Mouse (Mus musculus) heart, embryonic 11.5 days (tissue): ENCODE measurements around the gene Nrip2. TPM values are rescaled to one million over a fixed set of nuclear protein-coding genes. Genes with fewer than 3 reads are reported as not detected.

Experiments used
- ATAC-seq: fragments of 200-750 bp; cut with Nextera tagmentation; replicated peaks from 2 replicates; pipeline ENCODE4 v1.8.0; 2017; ENCODE audit warnings: moderate library complexity; ENCODE audit not compliant: insufficient number of reproducible peaks, low FRiP score, low TSS enrichment
- H3K27ac ChIP-seq: fragments of 300-500 bp; sonication (generic); 2 replicates; pipeline ENCODE4 v1.5.1; 2014; ENCODE audit warnings: mild to moderate bottlenecking, low read depth, low read length
- H3K27me3 ChIP-seq: fragments of 300-500 bp; sonication (generic); 2 replicates; pipeline ENCODE4 v1.6.1; 2014; ENCODE audit warnings: mild to moderate bottlenecking, low read length, mixed read lengths; ENCODE audit not compliant: control insufficient read depth, insufficient read depth
- H3K36me3 ChIP-seq: fragments of 300-500 bp; sonication (generic); 2 replicates; pipeline ENCODE4 v1.6.1; 2014; ENCODE audit warnings: mild to moderate bottlenecking, low read length, moderate library complexity, mixed read lengths; ENCODE audit not compliant: control insufficient read depth, insufficient read depth
- H3K4me1 ChIP-seq: fragments of 300-500 bp; sonication (generic); 2 replicates; pipeline ENCODE4 v1.6.1; 2014; ENCODE audit warnings: low read length; ENCODE audit not compliant: control insufficient read depth, insufficient read depth
- H3K4me2 ChIP-seq: fragments of 300-500 bp; sonication (generic); 2 replicates; pipeline ENCODE4 v1.6.1; 2014; ENCODE audit warnings: mild to moderate bottlenecking, moderate library complexity
- H3K4me3 ChIP-seq: fragments of 300-500 bp; sonication (generic); 2 replicates; pipeline ENCODE4 v1.5.1; 2014; ENCODE audit warnings: low read depth, low read length
- H3K9ac ChIP-seq: fragments of 300-500 bp; sonication (generic); 2 replicates; pipeline ENCODE4 v1.6.1; 2014; ENCODE audit warnings: mild to moderate bottlenecking, low read depth, low read length, moderate library complexity
- H3K9me3 ChIP-seq: fragments of 300-500 bp; sonication (generic); replicated peaks from 2 replicates; pipeline ENCODE4 v1.6.1; 2016; ENCODE audit warnings: low read length; ENCODE audit not compliant: control insufficient read depth
- WGBS: fragments of 180-500 bp; shearing (Covaris S2); extraction: QIAGEN DNeasy Blood & Tissue Kit; methylation state at CpG from one replicate; pipeline ENCODE4 v1.1.7; 2014; ENCODE audit not compliant: insufficient replicate concordance; 5-methylcytosine and 5-hydroxymethylcytosine counted together
- polyA plus RNA-seq: library from polyadenylated mRNA; unstranded; fragments of >200 nt; fragmentation: Nextera tagmentation; extraction: Ambion mirVana; gene quantifications from 2 replicates; pipeline ENCODE4 v1.2.1, GENCODE M21; 2014

Gene Nrip2
- polyA plus RNA-seq, 1 experiment from 2014 or later = 1.9 TPM

- peaks cover 35% of the 10 kb centered on the region for H3K36me3 ChIP-seq
- ATAC-seq = no peak
- WGBS = 89% methylated on average over 7 of the region's 7 CpGs
Observed at GRCm38 (mm10) chr6:128408544-128409125, 9.5 kb downstream of the Nrip2 start.

GRCm38 (mm10) chr6:128410305-128410704 is 11.2 kb downstream of the Nrip2 start:
- Histone ChIP-seq H3K9ac (no peak overlapping the region), H3K27me3 (no peaks in the 10 kb centered on the region), H3K4me2 (no peak overlapping the region), H3K36me3 (peaks cover 35% of the 10 kb centered on the region), H3K4me1 (no peaks in the 10 kb centered on the region), H3K27ac (no peak overlapping the region), H3K4me3 (no peak overlapping the region), H3K9me3 (no peaks in the 10 kb centered on the region)
- ATAC-seq = no peak
- WGBS = 93% methylated on average over 13 of the region's 13 CpGs

More at GRCm38 (mm10) chr6:128408544-128409125, 9.5 kb downstream of the Nrip2 start:
- Histone ChIP-seq H3K4me3 (no peak overlapping the region), H3K4me2 (no peak overlapping the region), H3K9ac (no peak overlapping the region), H3K27me3 (no peaks in the 10 kb centered on the region), H3K27ac (no peak overlapping the region), H3K9me3 (no peaks in the 10 kb centered on the region), H3K4me1 (no peaks in the 10 kb centered on the region)

- no peaks in the 10 kb centered on the region for H3K27me3 ChIP-seq
- no peaks in the 10 kb centered on the region for H3K4me1 ChIP-seq
- H3K36me3 ChIP-seq = peaks cover 34% of the 10 kb centered on the region
- no peak overlapping the region for H3K9ac ChIP-seq
- no peak for ATAC-seq
- no peak overlapping the region for H3K4me3 ChIP-seq
- no peaks in the 10 kb centered on the region for H3K9me3 ChIP-seq
- H3K4me2 ChIP-seq = no peak overlapping the region
- no peak overlapping the region for H3K27ac ChIP-seq
- 16% methylated on average over 3 of the region's 3 CpGs for WGBS
Observed at GRCm38 (mm10) chr6:128411115-128411514, 12.0 kb downstream of the Nrip2 start.

- H3K36me3 ChIP-seq = peaks cover 9% of the 10 kb centered on the region
- no peak overlapping the region for H3K27ac ChIP-seq
- H3K4me1 ChIP-seq = 0 out of 2 replicates have a peak, but pooled peaks cover 4% of the 10 kb centered on the region
- no peaks in the 10 kb centered on the region for H3K27me3 ChIP-seq
- H3K4me3 ChIP-seq = no peak overlapping the region
- ATAC-seq = no peak
- H3K9me3 ChIP-seq = no peaks in the 10 kb centered on the region
- 86% methylated on average over 5 of the region's 5 CpGs for WGBS
- no peak overlapping the region for H3K4me2 ChIP-seq
- H3K9ac ChIP-seq = no peak overlapping the region
Observed at GRCm38 (mm10) chr6:128416169-128416568, 17.1 kb downstream of the Nrip2 start.

- Histone ChIP-seq H3K36me3 (peaks cover 2% of the 10 kb centered on the region; the same call in 1 of the 2 replicates), H3K4me3 (no peak overlapping the region), H3K27me3 (no peaks in the 10 kb centered on the region), H3K4me1 (0 out of 2 replicates have a peak, but pooled peaks cover 5% of the 10 kb centered on the region), H3K4me2 (no peak overlapping the region), H3K27ac (no peak overlapping the region), H3K9me3 (no peaks in the 10 kb centered on the region), H3K9ac (no peak overlapping the region)
- 82% methylated on average over 1 of the region's 1 CpGs for WGBS
- ATAC-seq = no peak
Observed at GRCm38 (mm10) chr6:128418076-128418475, 19.0 kb downstream of the Nrip2 start.

- H3K4me2 ChIP-seq = no peak overlapping the region
- H3K4me3 ChIP-seq = no peak overlapping the region
- WGBS = 73% methylated on average over 2 of the region's 2 CpGs
- H3K27me3 ChIP-seq = no peaks in the 10 kb centered on the region
- no peaks in the 10 kb centered on the region for H3K36me3 ChIP-seq
- no peak overlapping the region for H3K27ac ChIP-seq
- H3K9me3 ChIP-seq = no peaks in the 10 kb centered on the region
- H3K4me1 ChIP-seq = 0 out of 2 replicates have a peak, but pooled peaks cover 5% of the 10 kb centered on the region
- H3K9ac ChIP-seq = no peak overlapping the region
- no peak for ATAC-seq
Observed at GRCm38 (mm10) chr6:128421036-128421435, 21.9 kb downstream of the Nrip2 start.

GRCm38 (mm10) chr6:128421480-128421879 is 22.4 kb downstream of the Nrip2 start:
- H3K9ac ChIP-seq = no peak overlapping the region
- ATAC-seq = no peak
- 0 out of 2 replicates have a peak, but pooled peaks cover 5% of the 10 kb centered on the region for H3K4me1 ChIP-seq
- H3K4me3 ChIP-seq = no peak overlapping the region
- H3K36me3 ChIP-seq = no peaks in the 10 kb centered on the region
- H3K4me2 ChIP-seq = no peak overlapping the region
- no peaks in the 10 kb centered on the region for H3K27me3 ChIP-seq
- WGBS = 89% methylated on average over 3 of the region's 3 CpGs
- H3K27ac ChIP-seq = no peak overlapping the region
- no peaks in the 10 kb centered on the region for H3K9me3 ChIP-seq

- WGBS = 42% methylated on average over 15 of the region's 16 CpGs
- no peaks in the 10 kb centered on the region for H3K27me3 ChIP-seq
- peak overlapping the region; percentile 56 for H3K4me3 ChIP-seq
- ATAC-seq = 0 out of 2 replicates have a peak, but pooled peaks have one; percentile 46
- peaks cover 3% of the 10 kb centered on the region; the same call in 1 of the 2 replicates for H3K36me3 ChIP-seq
- H3K27ac ChIP-seq = peak overlapping the region; percentile 95
- no peaks in the 10 kb centered on the region for H3K9me3 ChIP-seq
- peak overlapping the region; percentile 78 for H3K4me2 ChIP-seq
- peak overlapping the region; percentile 86 for H3K9ac ChIP-seq
- H3K4me1 ChIP-seq = 0 out of 2 replicates have a peak, but pooled peaks cover 5% of the 10 kb centered on the region
Observed at GRCm38 (mm10) chr6:128423496-128424268, 24.6 kb downstream of the Nrip2 start.
